Mouse (Mus musculus) telencephalon, adult 2 months (tissue): ENCODE measurements around the gene Hltf.
"Not testable (repeated sequence)": the region's sequence is repeated elsewhere in the genome, so short reads cannot be mapped to it uniquely, and the experiment has no call there.

ENCODE experiments used
- DNase-seq: peaks from one replicate; pipeline ENCODE4 v3.0.0-alpha.2; 2011; ENCODE audit warnings: low read depth, low spot score

Gene Hltf

DNA sequence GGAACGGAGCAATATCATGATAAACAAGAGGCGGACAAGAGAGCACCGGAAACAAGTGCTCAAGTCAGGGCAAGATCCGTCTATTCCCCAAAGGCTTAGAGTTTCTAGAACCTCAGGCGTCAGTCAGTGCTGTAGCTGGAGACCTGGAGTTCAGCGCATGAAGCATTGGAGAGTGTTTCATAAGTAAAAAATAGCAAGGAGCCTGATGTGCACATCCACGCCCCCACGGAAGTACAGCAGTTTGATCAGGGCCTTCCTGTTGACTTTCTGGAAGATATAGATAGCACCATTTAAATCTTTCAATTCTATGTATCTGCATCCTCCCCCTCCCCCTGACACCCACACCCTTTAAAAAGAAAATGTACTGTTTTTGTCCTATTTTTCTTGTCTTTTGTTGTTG lies 46.7 kb downstream of the Hltf start:
- no peak for DNase-seq

DNA sequence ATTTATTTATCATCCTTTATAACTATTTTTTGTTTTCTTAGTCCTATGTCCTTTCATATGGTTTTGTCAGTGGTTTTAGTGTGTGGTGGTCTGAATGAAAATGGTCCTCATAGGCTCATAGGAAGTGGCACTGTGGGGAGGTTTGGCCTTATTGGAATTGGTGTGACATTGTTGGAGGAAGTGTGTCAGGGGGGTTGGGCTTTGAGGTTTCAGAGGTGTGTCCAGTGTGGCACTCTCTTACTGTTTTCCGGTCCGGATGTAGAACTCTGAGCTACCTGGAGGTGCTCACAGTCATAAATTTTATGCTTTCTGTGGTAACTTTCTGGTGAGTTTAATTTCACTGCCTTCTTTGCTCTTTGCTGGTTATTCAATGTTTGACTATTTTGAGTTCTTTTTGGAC lies 47.2 kb downstream of the Hltf start:
- no peak for DNase-seq

DNA sequence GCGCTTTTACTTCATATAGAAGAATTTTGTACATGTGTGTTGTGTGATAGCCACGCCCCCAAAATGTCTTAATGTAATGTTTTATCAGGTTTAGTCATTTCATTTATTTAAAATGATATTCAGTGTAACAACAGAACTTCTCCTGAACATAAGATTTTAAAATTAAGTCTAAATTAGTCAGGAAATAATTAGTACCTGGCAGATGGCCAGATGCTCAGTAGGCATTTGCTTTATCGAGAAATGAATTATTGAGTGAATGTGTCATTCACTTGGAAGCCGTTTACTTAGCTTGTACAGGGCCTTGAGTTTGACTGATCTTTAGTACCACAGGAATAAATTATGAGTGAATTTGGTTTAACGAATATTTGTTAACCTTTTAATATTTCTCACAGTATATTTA lies 51.3 kb downstream of the Hltf start:
- DNase-seq: no peak

DNA sequence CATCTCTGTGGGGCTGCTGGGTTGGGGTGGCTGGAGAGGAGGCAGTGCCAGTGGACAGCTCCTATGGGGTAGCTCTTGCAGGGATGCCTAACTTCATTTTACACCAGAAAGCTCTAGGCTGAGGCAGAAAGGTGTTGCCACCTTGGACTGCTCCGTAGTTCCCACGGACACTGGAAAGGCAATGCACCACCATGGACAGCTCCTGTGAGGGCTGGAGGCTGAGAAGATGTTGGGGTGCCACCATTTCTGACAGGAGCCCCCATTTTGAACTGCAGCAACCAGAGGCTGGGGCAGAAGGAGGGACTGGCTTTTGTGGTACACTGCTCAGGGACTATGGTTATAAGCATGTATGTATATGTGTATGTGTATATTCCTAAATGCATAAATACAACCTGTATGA lies 54.3 kb downstream of the Hltf start:
- DNase-seq: no peak

DNA sequence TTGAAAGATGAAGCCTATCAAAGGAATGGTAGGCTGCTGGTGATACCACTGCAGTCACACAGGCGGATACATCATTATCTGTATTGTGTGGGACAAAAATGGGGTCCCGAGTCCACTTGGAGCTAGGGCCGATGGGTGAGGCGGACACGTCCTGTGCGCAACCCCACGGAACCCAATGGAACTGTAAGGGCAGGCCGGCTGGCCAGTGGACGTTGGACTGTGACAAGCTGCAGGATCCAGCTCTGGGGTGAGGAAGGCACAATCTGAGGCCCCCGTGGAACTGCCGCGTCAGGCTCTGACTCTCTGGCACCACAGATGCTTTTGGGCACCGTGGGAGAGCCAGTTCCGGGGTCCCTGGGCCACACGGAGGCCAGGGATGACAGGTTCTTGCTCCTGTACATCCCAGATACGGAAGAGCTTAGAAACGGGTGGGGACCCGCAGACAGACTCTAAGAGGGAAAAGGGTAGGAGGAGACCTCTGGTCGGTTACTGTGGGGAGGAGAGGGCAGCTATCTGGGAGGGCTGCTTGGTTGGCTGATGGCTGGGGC lies 61.5 kb downstream of the Hltf start:
- DNase-seq: no peak

DNA sequence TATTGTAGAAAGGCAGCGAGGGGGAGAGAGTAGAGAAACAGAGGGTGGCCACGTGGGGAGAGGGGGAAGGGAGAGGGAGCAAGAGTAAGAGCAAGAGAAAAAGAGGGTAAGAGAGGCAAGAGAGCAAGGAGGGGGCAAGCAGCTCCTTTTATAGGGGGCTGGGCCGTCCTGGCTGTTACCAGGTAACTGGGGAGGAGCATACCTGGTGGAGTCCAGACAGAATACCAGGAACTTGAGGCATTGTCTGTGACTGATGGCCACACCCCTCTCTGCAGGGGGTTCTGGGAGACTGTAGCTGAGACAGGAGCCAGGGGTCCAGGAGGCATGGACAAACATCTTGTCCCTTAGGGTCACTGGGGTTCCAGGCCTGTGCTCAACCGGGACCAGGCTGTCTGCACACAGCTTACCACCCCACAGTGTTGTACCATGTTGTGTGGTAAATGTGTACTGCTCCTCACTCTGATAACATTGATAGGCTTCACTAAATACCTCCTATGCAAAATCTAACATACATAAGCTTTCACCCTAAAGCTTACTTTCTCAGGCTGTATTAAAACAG lies 62.2 kb downstream of the Hltf start:
- DNase-seq: no peak

DNA sequence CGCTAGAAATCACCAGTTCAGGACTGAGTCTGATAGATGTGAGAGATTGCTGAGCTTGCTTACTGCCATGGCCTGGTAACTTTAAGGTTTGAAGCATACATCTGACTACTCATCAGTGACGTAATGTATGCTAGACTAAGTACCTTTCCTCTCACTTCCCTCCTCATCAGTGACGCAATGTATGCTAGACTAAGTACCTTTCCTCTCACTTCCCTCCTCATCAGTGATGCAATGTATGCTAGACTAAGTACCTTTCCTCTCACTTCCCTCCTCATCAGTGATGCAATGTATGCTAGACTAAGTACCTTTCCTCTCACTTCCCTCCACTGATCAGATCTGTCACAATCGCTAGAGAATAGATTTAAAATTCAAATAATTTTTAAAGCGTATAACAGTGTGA lies 64.0 kb downstream of the Hltf start:
- not testable (repeated sequence) for DNase-seq

DNA sequence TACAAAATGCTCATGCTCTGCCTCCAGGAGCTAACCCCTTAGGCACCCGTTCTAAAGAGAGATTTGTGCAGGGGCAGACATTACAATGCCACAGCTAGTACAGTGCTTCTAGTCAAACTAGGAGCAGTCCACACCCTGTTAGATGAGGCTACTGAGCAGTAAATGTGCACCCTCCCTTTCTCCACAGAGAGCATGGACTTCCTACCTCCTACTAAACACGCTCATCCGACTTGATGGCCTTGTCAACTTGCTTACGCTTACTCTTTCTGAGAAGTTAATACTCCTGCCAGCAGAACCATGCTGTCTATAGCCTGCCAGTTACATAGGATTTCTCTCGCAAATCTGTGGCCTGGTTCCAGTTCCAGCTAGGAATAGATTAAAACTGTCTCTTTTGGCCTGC lies 68.0 kb downstream of the Hltf start:
- DNase-seq: no peak

DNA sequence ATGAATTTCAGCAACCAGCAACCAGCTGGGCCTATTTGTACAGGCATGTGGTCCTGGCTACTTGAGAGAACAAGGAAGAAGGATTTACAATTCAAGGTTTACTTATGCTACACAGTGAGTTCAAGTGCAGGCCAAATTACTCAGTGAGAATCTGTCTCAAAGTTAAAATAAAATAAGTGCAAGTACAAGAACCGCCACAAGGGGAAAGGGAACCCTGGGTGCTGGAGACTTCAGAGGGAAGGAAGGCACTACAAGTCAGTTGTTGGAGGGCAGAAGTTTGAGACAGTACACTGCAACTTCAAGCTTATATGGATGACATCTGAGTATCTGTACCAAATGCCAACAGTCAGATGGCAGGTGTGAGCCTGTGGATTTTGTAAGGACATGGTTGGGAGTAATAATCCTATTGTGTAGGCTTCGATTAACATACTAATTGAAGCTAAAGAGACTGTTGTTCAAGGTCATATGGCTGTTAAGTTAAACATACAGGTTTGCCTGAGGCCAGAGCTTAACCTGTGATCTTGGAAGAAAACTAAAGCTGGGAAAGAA lies 69.5 kb downstream of the Hltf start:
- DNase-seq: no peak

DNA sequence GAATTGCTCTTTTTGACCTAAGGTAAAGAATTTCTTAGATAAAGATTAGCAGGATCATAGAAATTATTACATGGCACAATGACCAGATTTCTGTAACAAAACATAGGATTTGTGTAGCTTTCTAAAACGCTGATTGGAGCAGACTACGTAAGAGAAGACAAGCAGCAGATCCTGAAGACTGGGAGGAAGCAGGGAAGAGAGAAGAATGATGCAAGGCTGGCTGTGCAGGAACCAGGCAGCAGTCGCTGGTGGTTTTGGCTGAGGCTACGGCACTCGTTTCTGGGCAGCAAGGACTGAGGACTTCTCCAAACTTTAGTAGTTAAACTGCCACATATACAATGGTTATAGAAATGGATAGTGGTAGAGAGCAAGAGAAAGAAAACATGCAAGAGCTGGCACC lies 71.9 kb downstream of the Hltf start:
- no peak for DNase-seq

DNA sequence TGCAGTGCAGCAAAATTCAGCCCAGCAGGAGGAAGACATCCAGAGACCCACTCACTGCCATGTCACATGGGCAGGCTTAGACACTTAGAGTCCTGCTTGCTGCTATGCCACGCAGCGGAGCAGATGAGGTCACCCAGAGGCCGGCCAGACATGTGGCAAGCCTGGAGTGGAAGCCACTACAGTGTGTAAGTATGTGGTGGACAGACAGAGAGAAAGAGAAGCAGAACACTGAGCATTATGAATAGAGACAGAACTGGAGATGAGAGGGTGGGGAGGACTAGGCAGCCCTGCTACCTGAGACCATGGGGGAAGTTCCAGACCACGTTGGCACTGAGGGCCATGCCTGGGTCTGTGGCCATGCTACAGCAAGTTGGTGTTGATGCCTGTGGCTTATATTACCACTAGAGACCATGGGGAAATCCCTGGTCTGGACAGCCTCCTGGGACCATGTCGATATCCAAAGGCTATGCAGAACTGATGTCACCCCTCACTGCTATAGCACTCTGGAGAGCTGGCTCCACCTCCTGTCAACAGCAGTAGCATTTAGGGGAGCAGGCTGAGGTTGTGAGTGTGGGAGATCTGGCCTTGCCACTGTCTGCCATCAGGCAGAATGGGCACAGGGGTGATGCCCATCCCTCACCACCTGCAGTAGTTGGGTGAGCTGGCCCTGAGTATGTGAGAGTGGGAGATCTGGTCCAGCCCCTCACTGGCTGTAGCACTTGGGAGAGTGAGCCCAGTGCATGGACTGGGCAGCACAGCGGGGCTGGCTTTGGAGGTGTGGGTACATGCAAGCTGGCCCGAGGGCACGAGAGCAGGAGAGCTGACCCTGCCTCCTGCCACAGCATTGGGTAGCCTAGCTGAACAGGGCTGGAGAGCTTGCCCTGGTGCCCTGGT lies 73.1 kb downstream of the Hltf start:
- DNase-seq: no peak

DNA sequence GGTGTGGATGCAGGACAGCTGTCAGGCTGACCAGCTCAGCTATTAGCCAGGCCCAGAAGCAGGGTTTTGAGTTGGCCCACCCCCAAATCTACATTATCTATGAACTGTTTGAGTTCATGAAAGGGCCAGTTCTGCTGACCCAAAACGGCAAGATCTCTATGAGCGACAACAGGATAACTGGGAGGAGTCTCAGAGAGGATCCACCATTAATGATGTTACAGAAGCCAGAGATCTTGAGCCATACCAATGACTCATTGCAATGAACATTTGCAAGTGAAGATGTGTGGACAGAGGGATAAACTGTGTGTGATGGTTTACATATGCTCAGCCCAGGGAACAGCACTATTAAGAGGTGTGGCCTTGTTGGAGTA lies 73.7 kb downstream of the Hltf start:
- no peak for DNase-seq

DNA sequence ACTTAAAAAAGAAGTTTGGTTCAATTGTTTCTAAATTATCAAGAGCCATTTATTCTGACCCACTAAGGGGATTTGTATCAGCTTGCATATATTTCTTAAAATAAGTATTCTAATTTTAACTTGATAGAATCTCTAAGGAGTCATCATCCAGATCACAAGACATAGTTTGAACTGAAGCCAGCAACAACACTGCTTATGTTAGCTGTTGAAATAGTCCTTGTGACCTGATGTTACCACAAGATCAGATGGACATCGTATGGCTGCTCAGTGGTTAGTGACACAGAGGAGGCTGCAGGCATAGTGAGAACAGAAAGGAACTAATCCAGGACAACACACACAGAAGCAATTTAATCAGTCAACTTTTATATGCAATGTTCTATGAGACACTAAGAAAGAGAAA lies 75.1 kb downstream of the Hltf start:
- DNase-seq: no peak

DNA sequence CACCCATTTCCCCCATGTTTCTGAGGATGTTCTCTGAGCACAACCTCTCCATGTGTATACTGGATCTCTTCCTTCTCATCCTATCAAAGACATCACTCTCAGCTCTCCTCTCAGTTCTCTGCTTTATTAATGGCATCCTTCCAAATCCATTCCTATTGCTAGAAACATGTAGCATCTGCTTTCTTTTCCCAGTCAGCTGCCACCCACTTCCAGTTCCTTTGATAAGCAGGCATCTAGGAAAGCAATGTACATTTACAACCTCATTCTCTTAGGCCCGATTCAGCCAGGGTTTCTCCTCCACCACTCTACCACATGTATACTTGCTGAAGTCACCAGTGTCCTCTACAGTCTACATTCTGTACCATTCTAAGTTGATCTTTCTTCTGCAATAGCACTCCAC lies 76.1 kb downstream of the Hltf start:
- peak; percentile 27 for DNase-seq

DNA sequence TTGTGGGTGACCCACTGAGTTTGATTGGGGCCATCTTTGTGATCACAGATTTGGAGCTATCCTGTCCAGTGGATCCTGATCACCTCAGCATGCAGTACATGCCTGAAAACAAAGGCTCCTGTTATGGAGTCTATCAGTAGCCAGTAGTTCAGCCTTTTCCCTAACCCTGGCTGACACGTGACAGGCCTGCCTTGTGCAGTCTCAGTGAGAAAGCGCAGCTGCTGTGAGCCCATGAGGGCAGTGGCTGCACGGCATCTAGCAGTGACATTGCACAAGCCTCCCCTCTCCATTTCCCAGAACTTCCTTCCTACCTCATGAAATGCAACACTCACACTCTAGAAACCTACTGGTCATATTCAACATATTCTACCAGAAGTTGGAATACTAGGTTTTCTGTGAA lies 76.9 kb downstream of the Hltf start:
- no peak for DNase-seq

DNA sequence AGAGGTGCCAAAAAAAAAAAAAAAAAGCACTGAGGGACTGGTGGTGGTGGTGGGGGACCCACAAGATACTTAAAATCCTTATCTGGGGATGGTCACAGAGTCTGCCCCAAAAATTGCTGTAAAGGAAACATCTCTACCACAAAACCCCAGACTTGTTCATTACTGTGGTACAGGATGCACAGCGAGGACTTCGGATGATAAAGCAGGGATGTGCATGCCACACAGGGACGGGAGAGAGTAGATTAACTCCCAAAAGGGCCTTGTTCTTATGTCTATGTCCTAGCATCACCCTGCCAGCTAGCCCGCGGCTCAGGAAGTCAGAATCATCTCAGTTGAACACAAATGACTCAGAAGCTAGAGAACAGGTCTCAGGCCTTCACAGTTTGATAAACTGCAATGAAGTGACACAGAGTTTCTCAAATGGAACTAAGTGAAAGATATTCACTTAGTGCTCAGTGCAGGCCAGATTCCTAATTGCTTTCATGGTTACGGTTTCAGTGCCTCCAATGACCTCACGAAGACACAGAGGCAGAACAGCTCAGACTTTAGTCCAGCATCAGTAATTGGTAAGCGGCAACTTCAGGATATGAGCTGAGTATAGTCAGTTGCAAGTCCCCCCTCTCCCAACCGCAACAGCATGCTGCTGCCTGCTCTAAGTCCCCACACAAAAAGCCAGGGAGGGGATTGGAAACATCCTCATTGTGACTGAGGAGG lies 79.4 kb downstream of the Hltf start:
- DNase-seq: no peak

DNA sequence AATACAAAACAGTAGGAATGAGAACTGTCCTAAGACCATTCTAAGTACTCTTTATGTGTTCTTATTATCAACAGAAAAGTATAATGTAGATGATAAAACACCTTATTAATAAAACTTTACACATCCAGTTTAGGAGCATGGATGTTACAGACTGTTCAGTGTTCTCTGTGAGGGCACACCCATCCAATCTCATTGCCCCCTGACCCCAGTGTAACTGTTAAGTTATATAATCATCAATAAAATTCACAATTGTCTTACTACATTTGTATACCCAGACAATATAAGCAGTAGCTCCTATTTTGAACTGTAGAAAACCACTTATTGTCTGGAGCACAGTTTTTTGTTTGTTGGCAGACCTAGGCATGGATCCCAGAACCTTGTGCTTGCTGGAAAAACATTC lies 83.6 kb downstream of the Hltf start:
- no peak for DNase-seq

DNA sequence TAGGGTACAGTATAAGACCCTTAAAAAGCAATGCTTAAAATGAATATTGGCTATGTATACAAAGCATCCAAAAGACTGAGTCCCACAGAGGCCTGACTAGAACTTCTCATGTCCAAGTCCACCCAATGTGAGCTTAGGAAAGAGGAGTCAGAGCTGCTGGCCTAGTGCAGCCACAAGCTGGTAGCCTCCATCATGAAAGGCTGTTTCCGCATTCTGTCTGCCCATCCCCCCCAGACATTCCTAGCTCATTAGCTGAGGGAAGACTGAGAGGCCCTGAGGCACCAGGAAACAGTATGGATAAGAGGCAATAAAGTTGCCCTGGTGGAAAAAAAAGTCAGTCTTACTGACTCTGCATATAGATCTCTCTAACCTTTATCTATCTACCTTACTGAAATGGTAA lies 84.1 kb downstream of the Hltf start:
- DNase-seq: no peak

DNA sequence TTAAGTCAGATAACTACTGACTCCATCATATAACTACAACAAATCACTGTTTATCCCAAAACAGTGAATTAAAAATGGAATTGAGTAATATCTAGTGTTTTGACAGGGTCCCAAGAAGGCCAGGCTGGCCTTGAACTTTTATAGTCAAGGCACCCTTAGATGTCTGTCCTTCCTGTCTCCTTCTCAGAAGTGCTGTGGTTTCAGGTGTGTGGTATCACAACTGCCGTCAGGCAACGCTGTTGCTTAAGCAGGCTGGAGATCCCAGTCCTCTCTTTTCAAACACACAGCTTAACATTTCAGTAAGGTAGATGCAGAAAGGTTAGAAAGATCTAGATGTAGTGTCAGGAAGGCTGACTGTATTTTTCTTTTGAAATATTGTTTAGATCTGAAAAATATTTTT lies 84.5 kb downstream of the Hltf start:
- no peak for DNase-seq

DNA sequence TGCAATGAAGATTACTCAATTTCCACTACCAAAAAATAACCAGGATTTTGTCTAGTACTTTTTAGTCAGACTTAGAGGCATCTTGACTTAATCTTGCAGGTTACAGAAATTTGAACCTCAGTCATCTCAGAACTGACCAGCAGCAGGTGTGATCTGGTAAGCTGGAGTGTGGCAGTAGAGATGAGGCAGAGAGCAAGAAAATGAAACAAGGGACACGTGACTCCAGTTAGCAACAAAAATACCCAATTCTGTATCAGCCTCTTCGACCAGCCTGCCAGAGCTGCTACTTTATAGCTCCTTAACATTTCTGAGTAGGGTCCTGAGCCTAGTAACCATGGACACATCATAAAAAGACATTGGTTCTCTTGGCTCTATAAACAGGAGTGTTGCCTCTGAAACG lies 85.0 kb downstream of the Hltf start:
- no peak for DNase-seq

DNA sequence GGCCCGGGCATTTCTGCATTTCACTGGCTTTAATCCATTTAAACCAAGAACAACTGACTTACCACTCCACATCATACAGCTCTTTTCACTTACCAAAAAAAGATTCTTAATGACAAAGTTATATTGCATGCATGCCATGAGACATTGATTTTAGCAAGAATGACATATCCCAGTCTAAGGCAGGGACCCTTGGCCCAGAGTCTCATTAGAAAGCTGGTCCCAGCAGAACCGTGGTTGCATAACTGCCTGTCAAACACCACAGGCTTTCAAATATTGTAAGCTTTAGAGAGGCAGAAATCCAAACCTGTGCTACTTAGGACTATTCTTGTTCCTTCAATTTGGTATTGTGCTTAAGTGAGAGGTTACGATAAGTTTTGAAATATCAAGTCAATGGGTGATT lies 86.1 kb downstream of the Hltf start:
- no peak for DNase-seq

DNA sequence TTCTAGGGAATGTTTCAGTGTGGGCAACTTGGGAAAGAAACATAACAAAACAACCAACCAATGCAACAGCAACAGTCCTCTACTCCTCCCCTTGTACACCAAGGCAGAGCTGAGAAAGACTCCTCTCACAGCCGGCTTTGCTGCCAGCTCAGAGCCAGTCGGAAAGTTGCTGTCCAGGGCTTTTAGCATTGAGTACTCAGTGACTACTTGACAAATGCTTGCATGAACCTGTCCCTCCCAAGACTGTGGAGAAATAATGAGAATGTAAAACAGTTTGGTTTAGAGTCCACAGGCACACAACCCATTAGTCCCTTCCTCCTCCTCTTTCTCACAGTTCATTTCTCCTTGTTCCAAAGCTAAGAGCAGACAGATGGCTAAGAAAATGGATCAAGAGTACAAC lies 86.8 kb downstream of the Hltf start:
- DNase-seq: no peak
